Mouse (Mus musculus): ENCODE data around the gene Snx20.

- TF ChIP-seq CTCF (IDR thresholded peaks at IDR 0.05; ENCODE audit: borderline replicate concordance, control insufficient read depth, extremely low read depth, insufficient read depth, low read length, poor library complexity) (no peak), POLR2A (IDR thresholded peaks at IDR 0.05; ENCODE audit: control insufficient read depth, extremely low read depth, insufficient read depth, low read length, poor library complexity) (no peak)
Measured at GRCm38 (mm10) chr8:88593947-88594346, 42.0 kb downstream of the Snx20 start.

Data from thymus, adult 2 months (tissue).